Mouse (Mus musculus): ENCODE measurements at regions not wholly inside any gene's neighbourhood (a gene's known extent, or its start where the extent isn't known, plus 50 kb on each side); places are given as distances from the start of the nearest gene placed in this dataset.

- H3K4me3 ChIP-seq = no peak overlapping the region
- H3K27ac ChIP-seq (replicated peaks) = no peak overlapping the region
- DNase-seq (ENCODE audit: low spot score) = no peak
- H3K4me1 ChIP-seq = no peaks in the 10 kb centered on the region
- no peaks in the 10 kb centered on the region for H3K27me3 ChIP-seq (ENCODE audit: low read depth, poor library complexity, severe bottlenecking)
- no peaks in the 10 kb centered on the region for H3K9me3 ChIP-seq (replicated peaks)
- 93% methylated on average over 3 of the region's 3 CpGs for WGBS
- no peaks in the 10 kb centered on the region for H3K36me3 ChIP-seq
Observed at GRCm38 (mm10) chr11:38224300-38224699, 988.5 kb upstream of the Tenm2 start.

DNA sequence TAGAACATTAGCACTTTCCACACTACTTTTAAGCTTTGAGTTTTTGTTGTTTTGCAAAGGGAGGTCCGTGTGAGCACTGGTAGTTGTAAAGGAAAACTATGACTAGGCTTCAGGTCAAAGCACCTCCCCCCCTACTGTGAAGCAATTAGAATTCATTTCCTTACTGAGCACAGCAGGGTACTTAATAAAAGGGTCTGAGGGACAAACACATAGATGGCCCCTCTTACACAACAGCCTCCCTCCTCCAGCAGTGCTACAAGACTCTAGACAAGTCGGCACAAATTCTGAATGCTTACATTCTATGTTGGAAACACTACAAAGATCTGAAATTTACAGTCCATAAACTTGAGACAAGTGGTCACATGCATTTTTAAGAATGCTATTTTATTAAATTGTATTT, 967.6 kb upstream of the Tenm2 start:
- no peak overlapping the region for H3K4me3 ChIP-seq
- no peaks in the 10 kb centered on the region for H3K36me3 ChIP-seq
- no peak for DNase-seq (ENCODE audit: low spot score)
- H3K4me1 ChIP-seq = peaks cover 3% of the 10 kb centered on the region; the same call in 1 of the 2 replicates
- no peaks in the 10 kb centered on the region for H3K27me3 ChIP-seq (ENCODE audit: low read depth, poor library complexity, severe bottlenecking)
- H3K27ac ChIP-seq (replicated peaks) = no peak overlapping the region
- no peaks in the 10 kb centered on the region for H3K9me3 ChIP-seq (replicated peaks)
- WGBS = 35% methylated on average over 2 of the region's 2 CpGs

DNA sequence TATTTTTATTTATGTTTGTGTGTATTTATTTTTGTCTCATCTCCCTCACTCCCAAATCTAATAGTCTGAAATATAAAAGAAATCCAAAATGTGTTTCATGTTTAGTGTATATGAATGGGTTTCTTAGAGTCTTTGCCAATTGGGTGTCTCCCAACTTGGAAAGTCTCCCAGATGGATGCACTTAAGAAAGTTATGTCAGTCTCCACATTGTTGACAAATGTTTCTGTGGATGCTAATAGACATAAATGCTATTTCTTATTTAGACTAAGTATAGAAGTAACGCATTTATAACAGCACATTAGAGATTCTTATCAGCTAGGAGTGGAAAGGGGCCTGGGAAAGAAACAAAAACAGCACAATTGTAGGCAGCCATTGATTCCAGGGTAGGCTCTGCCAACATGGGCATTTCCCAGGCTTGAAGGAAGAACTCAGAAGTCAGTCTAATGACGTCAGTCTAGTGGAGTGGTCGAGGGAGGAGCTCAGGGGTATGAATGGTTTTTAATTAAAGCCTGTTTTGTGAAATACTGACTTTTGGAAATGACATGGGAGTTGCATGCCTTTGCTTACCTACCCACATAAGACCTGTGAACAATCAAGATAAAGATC, 965.5 kb upstream of the Tenm2 start:
- 85% methylated on average over 3 of the region's 3 CpGs for WGBS
- no peaks in the 10 kb centered on the region for H3K27me3 ChIP-seq (ENCODE audit: low read depth, poor library complexity, severe bottlenecking)
- peaks cover 3% of the 10 kb centered on the region; the same call in 1 of the 2 replicates for H3K4me1 ChIP-seq
- H3K27ac ChIP-seq (replicated peaks) = no peak overlapping the region
- no peak for DNase-seq (ENCODE audit: low spot score)
- H3K36me3 ChIP-seq = no peaks in the 10 kb centered on the region
- H3K9me3 ChIP-seq (replicated peaks) = no peaks in the 10 kb centered on the region
- H3K4me3 ChIP-seq = no peak overlapping the region

GRCm38 (mm10) chr11:38193719-38194118, 958.0 kb upstream of the Tenm2 start:
- Histone ChIP-seq H3K36me3 (no peaks in the 10 kb centered on the region), H3K4me3 (no peak overlapping the region), H3K4me1 (peaks cover 4% of the 10 kb centered on the region; the same call in 1 of the 2 replicates), H3K27me3 (ENCODE audit: low read depth, poor library complexity, severe bottlenecking) (no peaks in the 10 kb centered on the region), H3K9me3 (replicated peaks) (no peaks in the 10 kb centered on the region), H3K27ac (replicated peaks) (no peak overlapping the region)
- 61% methylated on average over 5 of the region's 5 CpGs for whole genome bisulfite sequencing
- no peak for DNase-seq (ENCODE audit: low spot score)

DNA sequence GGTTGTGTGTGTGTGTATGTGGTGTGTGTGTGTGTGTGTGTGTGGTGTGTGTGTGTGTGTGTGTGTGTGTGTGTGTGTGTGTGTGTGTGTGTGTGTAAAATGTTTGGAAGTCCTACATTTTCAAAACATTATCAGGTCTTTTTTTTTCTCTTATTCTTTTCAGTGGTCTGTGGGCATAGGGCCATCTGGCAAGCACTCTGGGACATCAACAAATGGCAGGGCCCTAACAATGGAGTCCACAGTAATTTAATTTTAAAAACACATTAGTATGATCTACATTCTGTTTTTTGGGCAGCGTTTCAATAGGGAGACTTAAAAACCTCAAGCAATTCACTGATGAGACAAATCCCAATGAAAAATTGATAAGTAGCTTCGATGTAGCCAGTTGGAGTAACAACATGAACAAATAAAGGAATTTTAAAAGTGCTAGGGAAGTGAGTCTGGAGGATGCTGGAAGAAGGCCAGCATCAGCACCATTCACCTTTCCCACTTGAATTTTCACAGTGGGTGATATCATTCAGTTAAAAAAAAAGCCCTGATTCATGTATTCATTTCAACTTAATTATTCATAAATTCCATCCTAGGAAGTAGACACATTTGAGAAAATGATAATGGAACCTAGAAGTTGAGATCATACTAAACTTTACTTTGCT, 956.3 kb upstream of the Tenm2 start:
- Histone ChIP-seq H3K36me3 (no peaks in the 10 kb centered on the region), H3K4me3 (no peak overlapping the region), H3K4me1 (peaks cover 4% of the 10 kb centered on the region; the same call in 1 of the 2 replicates), H3K27me3 (ENCODE audit: low read depth, poor library complexity, severe bottlenecking) (no peaks in the 10 kb centered on the region), H3K9me3 (replicated peaks) (no peaks in the 10 kb centered on the region), H3K27ac (replicated peaks) (no peak overlapping the region)
- no peak for DNase-seq (ENCODE audit: low spot score)
- 89% methylated on average over 2 of the region's 2 CpGs for WGBS

DNA sequence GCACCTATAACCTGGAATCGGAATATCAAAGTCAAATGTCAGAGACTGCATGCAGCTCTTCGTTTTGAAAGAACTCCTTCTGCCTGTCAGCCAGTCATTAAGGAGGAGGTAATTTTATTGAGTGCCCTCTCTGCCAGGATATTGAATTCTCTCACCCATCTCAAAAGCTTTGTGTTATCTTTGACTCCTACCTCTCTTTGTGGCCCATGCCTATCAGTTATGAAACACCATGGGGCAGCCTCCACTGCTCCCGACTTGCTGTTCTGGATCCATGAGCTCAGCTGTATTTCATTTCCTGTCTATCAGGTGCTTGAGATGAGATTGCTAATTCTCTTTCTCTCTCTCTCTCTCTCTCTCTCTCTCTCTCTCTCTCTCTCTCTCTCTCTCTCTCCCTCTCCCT, 955.7 kb upstream of the Tenm2 start:
- no peaks in the 10 kb centered on the region for H3K27me3 ChIP-seq (ENCODE audit: low read depth, poor library complexity, severe bottlenecking)
- H3K4me1 ChIP-seq = peaks cover 4% of the 10 kb centered on the region; the same call in 1 of the 2 replicates
- WGBS = 73% methylated on average over 3 of the region's 3 CpGs
- no peak overlapping the region for H3K27ac ChIP-seq (replicated peaks)
- H3K36me3 ChIP-seq = no peaks in the 10 kb centered on the region
- H3K4me3 ChIP-seq = no peak overlapping the region
- no peak for DNase-seq (ENCODE audit: low spot score)
- H3K9me3 ChIP-seq (replicated peaks) = no peaks in the 10 kb centered on the region

DNA sequence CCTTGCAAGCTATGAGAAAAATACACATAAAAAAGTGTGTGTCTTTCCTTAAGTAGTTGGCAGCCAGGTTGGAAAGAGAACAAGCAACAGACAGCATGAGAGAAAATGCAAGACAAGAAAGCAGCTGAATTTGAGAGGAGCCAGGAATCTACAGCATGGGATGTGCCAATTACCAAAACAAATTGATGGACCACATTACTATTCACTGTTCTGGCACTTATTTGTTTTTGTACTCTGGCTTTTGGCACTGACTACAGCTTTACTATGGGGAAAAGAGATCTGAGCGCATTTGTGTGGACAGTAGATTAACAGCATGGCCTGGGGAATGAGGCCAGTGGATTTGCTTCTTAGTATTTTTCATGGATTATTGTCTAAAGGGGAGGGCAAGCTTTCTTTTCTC, 935.0 kb upstream of the Tenm2 start:
- 62% methylated on average over 1 of the region's 1 CpGs for WGBS
- Histone ChIP-seq H3K9me3 (replicated peaks) (no peaks in the 10 kb centered on the region), H3K4me3 (no peak overlapping the region), H3K4me1 (no peaks in the 10 kb centered on the region), H3K27ac (replicated peaks) (no peak overlapping the region), H3K27me3 (ENCODE audit: low read depth, poor library complexity, severe bottlenecking) (no peaks in the 10 kb centered on the region), H3K36me3 (no peaks in the 10 kb centered on the region)
- DNase-seq (ENCODE audit: low spot score) = no peak

- H3K9me3 ChIP-seq (replicated peaks) = no peaks in the 10 kb centered on the region
- no peaks in the 10 kb centered on the region for H3K36me3 ChIP-seq
- WGBS = 87% methylated on average over 4 of the region's 4 CpGs
Observed at GRCm38 (mm10) chr11:38158310-38158709, 922.5 kb upstream of the Tenm2 start.

GRCm38 (mm10) chr11:38156944-38157343, 921.2 kb upstream of the Tenm2 start:
- Histone ChIP-seq H3K4me3 (no peak overlapping the region), H3K9me3 (replicated peaks) (no peaks in the 10 kb centered on the region), H3K27me3 (ENCODE audit: low read depth, poor library complexity, severe bottlenecking) (no peaks in the 10 kb centered on the region), H3K4me1 (no peaks in the 10 kb centered on the region), H3K36me3 (no peaks in the 10 kb centered on the region), H3K27ac (replicated peaks) (no peak overlapping the region)
- WGBS = 84% methylated on average over 9 of the region's 9 CpGs
- DNase-seq (ENCODE audit: low spot score) = no peak

More at GRCm38 (mm10) chr11:38158310-38158709, 922.5 kb upstream of the Tenm2 start:
- no peaks in the 10 kb centered on the region for H3K4me1 ChIP-seq
- H3K27ac ChIP-seq (replicated peaks) = no peak overlapping the region
- DNase-seq (ENCODE audit: low spot score) = no peak
- no peak overlapping the region for H3K4me3 ChIP-seq
- H3K27me3 ChIP-seq (ENCODE audit: low read depth, poor library complexity, severe bottlenecking) = no peaks in the 10 kb centered on the region

DNA sequence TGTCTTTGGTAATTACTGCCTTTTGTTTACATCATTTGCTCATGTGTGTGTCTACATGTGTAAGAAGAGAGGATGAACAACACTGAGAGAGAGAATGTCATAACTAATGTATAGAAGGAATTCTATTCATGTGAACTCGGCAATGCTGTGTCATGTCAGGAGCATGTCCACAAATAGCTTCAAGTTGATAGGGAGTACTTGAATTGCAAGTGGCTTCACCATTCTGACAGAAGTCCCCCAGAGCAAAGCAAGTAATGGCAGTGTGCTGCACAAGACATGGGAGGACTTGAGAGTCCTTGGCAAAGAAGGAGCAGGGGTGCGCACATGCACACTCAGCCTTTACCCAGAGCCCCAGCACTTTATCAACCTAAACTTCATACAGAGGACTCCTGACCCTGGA, 919.9 kb upstream of the Tenm2 start:
- no peaks in the 10 kb centered on the region for H3K27me3 ChIP-seq (ENCODE audit: low read depth, poor library complexity, severe bottlenecking)
- H3K9me3 ChIP-seq (replicated peaks) = no peaks in the 10 kb centered on the region
- WGBS = 93% methylated on average over 2 of the region's 2 CpGs
- H3K4me1 ChIP-seq = no peaks in the 10 kb centered on the region
- H3K36me3 ChIP-seq = no peaks in the 10 kb centered on the region
- no peak overlapping the region for H3K27ac ChIP-seq (replicated peaks)
- no peak for DNase-seq (ENCODE audit: low spot score)
- H3K4me3 ChIP-seq = no peak overlapping the region

DNA sequence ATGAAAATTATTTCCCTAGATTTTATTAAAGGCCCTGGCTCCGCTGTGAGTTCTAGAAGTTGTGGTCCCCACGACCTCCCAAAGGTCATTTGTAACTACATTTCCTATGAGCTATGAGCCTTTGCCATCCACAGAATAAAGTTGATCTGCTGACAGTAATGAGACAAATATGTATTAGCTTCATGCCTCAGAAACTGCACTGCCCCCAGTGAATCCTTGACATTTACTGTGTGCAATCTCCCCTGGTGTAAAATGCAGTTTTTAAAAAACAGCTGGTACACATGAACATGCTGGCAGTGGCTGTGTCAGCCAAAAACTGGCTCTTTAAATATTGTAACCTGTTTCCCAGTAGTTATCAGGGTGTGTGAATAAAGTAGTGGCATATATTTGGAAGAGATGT, 907.7 kb upstream of the Tenm2 start:
- no peaks in the 10 kb centered on the region for H3K4me1 ChIP-seq
- WGBS = 94% methylated on average over 2 of the region's 2 CpGs
- H3K27me3 ChIP-seq (ENCODE audit: low read depth, poor library complexity, severe bottlenecking) = no peaks in the 10 kb centered on the region
- no peak for DNase-seq (ENCODE audit: low spot score)
- no peak overlapping the region for H3K4me3 ChIP-seq
- no peaks in the 10 kb centered on the region for H3K36me3 ChIP-seq
- H3K9me3 ChIP-seq (replicated peaks) = no peaks in the 10 kb centered on the region
- H3K27ac ChIP-seq (replicated peaks) = no peak overlapping the region

GRCm38 (mm10) chr11:38128851-38129250, 893.1 kb upstream of the Tenm2 start:
- H3K27ac ChIP-seq (replicated peaks) = no peak overlapping the region
- DNase-seq (ENCODE audit: low spot score) = no peak
- H3K36me3 ChIP-seq = no peaks in the 10 kb centered on the region
- peaks cover 26% of the 10 kb centered on the region for H3K4me1 ChIP-seq
- no peaks in the 10 kb centered on the region for H3K9me3 ChIP-seq (replicated peaks)
- no peak overlapping the region for H3K4me3 ChIP-seq
- H3K27me3 ChIP-seq (ENCODE audit: low read depth, poor library complexity, severe bottlenecking) = no peaks in the 10 kb centered on the region

GRCm38 (mm10) chr11:38123789-38124330, 888.1 kb upstream of the Tenm2 start:
- Histone ChIP-seq H3K36me3 (no peaks in the 10 kb centered on the region), H3K27me3 (ENCODE audit: low read depth, poor library complexity, severe bottlenecking) (no peaks in the 10 kb centered on the region), H3K4me3 (no peak overlapping the region), H3K9me3 (replicated peaks) (no peaks in the 10 kb centered on the region), H3K27ac (replicated peaks) (no peak overlapping the region), H3K4me1 (peaks cover 31% of the 10 kb centered on the region)
- DNase-seq (ENCODE audit: low spot score) = no peak
- WGBS = 89% methylated on average over 2 of the region's 2 CpGs

Measured in midbrain, embryonic 10.5 days (tissue).